Mouse (Mus musculus): ENCODE measurements around the gene Atg10. TPM values are rescaled to one million over a fixed set of nuclear protein-coding genes. Genes with fewer than 3 reads are reported as not detected.
A peak's percentile ranks its signal among the peaks of the same experiment; 100 is the strongest.

The Atg10 gene
- polyA plus RNA-seq, 1 experiment from 2014 or later: 9.1 TPM

DNA sequence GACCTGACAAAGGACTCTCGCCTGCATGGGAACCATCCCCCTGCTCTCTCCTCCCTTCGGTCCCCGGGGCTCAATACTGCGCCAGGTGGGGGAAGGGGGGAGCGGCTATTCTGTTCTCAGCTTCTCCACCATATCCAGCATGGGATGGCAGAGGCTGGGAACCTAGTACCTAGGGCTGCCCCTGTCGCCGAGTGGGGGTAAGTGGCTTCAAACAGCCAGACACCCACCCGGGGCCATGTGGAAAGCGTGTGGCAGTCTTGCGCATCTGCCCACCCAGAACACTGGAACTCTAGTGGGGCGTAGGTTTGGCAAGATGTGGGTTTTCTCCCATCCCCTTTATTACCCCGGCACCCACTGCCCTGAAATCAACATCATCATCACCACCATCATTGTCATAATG, 316.4 kb downstream of the Atg10 start:
- DNase-seq (ENCODE audit: low spot score): no peak
- Histone ChIP-seq H3K9me3 (replicated peaks) (no peaks in the 10 kb centered on the region), H3K27me3 (ENCODE audit: low read depth, poor library complexity, severe bottlenecking) (no peaks in the 10 kb centered on the region), H3K4me1 (no peaks in the 10 kb centered on the region), H3K36me3 (no peaks in the 10 kb centered on the region), H3K4me3 (no peak overlapping the region), H3K27ac (no peak overlapping the region)
- WGBS: 94% methylated on average over 12 of the region's 12 CpGs

DNA sequence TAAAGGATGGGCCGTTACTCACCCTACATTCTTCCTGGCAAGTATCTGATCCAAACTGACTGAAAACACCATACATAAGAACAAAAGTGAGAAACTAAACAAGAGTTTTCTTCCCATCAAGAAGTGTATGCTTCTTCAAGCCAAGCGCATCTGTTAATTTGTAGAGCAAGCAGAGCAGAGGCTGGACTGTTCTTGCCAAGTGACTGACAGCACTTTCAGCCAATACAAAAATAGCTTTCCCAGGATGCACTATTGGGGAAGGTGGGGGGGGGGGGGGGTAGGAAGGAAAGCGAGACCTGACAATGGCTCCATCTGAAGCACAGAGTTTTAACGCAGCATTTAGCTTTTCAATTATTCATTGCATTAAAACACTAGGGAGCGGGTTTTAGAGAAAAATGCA, 318.6 kb downstream of the Atg10 start, which contains the start of gene Atp6ap1l:
Atp6ap1l (minus strand) TSS at position 180 of the 400 bp plus-strand sequence.
- no peak within 1 kb of the TSS for H3K4me3 ChIP-seq
- no peak for DNase-seq (ENCODE audit: low spot score)
- no peaks in the 10 kb centered on the region for H3K9me3 ChIP-seq (replicated peaks)
- no peaks in the 10 kb centered on the region for H3K27me3 ChIP-seq (ENCODE audit: low read depth, poor library complexity, severe bottlenecking)
- H3K4me1 ChIP-seq: no peaks in the 10 kb centered on the region
- no peak within 1 kb of the TSS for H3K27ac ChIP-seq
- 88% methylated on average over 5 of the region's 5 CpGs for WGBS
- no peaks in the 10 kb centered on the region for H3K36me3 ChIP-seq

DNA sequence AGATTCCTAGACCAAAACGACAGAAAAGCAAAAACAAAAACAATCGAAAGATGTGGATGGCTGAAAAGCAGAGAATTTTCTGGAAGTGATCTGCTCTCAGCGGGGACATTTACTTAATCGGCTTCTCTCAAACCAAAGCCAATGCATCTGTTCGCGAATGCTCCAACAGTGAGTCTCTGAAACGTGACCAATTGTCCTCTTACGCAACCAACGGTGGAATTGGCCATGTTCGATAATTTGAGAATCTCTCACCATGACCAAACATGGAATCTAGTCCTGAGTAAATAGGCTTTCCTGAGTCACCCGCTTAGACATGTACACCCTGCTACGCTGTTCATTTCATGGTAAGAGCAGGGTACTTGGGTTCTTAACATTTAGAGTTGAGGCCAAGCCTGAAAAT, 326.9 kb downstream of the Atg10 start:
- no peak for DNase-seq (ENCODE audit: low spot score)
- Histone ChIP-seq H3K27me3 (ENCODE audit: low read depth, poor library complexity, severe bottlenecking) (no peaks in the 10 kb centered on the region), H3K4me3 (no peak overlapping the region), H3K27ac (no peak overlapping the region), H3K36me3 (no peaks in the 10 kb centered on the region), H3K4me1 (0 out of 2 replicates have a peak, but pooled peaks cover 2% of the 10 kb centered on the region), H3K9me3 (replicated peaks) (no peaks in the 10 kb centered on the region)
- 94% methylated on average over 12 of the region's 12 CpGs for WGBS

DNA sequence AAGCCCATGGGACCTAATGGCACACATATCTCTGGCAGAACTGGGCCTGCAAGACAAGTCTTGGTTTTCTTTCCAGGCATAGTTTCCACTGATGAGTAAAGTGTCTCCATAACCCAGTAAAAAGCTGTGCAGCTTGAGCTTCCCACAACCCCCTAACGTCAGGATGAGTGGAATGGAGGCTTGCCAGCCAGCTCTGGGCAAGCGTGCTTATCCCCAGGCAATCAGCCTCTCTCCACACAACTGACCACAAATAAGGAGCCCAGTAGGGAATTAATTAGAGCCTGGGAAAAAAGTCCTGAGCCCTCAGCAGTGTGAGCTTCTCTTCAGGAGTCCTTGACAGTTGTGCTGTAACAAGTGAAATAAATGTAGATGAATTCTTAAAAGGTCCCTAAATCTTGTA, 327.7 kb downstream of the Atg10 start:
- DNase-seq (ENCODE audit: low spot score): no peak
- H3K27ac ChIP-seq: no peak overlapping the region
- H3K9me3 ChIP-seq (replicated peaks): no peaks in the 10 kb centered on the region
- H3K4me1 ChIP-seq: 0 out of 2 replicates have a peak, but pooled peaks cover 2% of the 10 kb centered on the region
- H3K36me3 ChIP-seq: no peaks in the 10 kb centered on the region
- H3K4me3 ChIP-seq: no peak overlapping the region
- WGBS: 57% methylated on average over 2 of the region's 2 CpGs
- no peaks in the 10 kb centered on the region for H3K27me3 ChIP-seq (ENCODE audit: low read depth, poor library complexity, severe bottlenecking)

DNA sequence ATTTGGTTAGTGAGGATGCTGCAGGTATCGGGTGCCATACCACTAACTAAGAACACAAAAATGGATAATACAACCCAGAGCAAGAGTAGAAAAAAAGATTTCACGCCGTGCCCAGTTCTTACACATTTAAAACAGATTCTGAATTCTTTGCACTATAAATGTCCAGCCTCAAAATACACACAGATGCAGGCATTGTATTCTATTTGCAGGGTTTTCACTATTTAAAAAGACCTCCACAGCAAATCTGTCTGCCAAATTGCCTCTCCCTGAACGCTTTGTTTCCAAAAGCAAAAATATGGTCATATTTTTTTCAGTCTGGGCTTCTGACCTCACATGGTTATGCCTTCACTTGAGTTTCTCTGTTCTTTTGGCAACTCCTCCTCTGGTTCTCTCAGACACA, 328.9 kb downstream of the Atg10 start:
- no peak for DNase-seq (ENCODE audit: low spot score)
- no peak overlapping the region for H3K4me3 ChIP-seq
- no peak overlapping the region for H3K27ac ChIP-seq
- 0 out of 2 replicates have a peak, but pooled peaks cover 2% of the 10 kb centered on the region for H3K4me1 ChIP-seq
- H3K9me3 ChIP-seq (replicated peaks): no peaks in the 10 kb centered on the region
- WGBS: 92% methylated on average over 4 of the region's 4 CpGs
- no peaks in the 10 kb centered on the region for H3K27me3 ChIP-seq (ENCODE audit: low read depth, poor library complexity, severe bottlenecking)
- no peaks in the 10 kb centered on the region for H3K36me3 ChIP-seq

DNA sequence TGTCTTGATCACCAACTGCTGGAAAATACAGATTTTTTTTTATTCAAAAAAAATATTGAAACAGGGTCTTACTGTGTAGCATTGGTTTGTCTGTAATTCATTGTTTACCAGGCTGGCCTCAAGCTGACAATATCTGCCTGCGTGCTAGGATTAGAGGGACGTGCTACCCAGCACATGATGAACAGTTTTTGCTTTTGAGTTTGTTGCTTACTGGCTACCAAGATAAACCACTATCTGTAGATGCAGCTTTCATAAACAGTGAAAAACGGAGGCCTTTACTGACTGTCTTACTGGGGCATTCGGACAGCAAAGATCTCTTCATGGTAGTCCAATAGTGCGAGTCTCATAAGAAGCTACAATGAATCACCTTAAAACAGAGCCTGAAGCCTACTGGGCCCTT, 333.7 kb downstream of the Atg10 start:
- 94% methylated on average over 5 of the region's 5 CpGs for WGBS
- H3K27me3 ChIP-seq (ENCODE audit: low read depth, poor library complexity, severe bottlenecking): 0 out of 2 replicates have a peak, but pooled peaks cover 6% of the 10 kb centered on the region
- no peaks in the 10 kb centered on the region for H3K9me3 ChIP-seq (replicated peaks)
- H3K27ac ChIP-seq: no peak overlapping the region
- DNase-seq (ENCODE audit: low spot score): no peak
- no peak overlapping the region for H3K4me3 ChIP-seq
- H3K4me1 ChIP-seq: peaks cover 11% of the 10 kb centered on the region
- no peaks in the 10 kb centered on the region for H3K36me3 ChIP-seq

DNA sequence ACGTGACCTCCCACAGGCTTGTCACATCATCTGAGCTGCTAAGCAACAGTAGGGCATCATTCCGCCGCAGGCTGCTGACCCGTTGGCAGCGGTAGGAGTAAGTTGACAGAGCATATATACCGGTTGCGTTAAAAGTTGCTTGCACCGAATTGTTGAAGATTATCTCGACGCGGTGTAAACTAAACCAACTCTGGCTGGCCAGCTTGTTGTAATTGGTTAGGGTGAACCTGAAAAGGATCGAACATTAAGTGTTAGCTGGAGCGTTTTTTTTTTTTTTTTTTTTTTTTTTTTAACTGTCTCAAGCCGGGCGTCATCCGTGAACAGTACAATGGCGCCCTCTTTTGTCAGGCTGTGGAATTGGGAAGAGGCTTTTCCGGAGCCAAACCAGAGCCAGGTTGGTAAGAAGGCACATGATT, 337.2 kb downstream of the Atg10 start:
- Histone ChIP-seq H3K9me3 (replicated peaks) (no peaks in the 10 kb centered on the region), H3K27me3 (ENCODE audit: low read depth, poor library complexity, severe bottlenecking) (0 out of 2 replicates have a peak, but pooled peaks cover 6% of the 10 kb centered on the region), H3K36me3 (no peaks in the 10 kb centered on the region), H3K4me1 (peaks cover 13% of the 10 kb centered on the region), H3K27ac (peak overlapping the region; percentile 30; the same call in 1 of the 2 replicates), H3K4me3 (peak overlapping the region; percentile 52)
- WGBS: 1% methylated on average over 18 of the region's 18 CpGs
- peak; percentile 80 for DNase-seq (ENCODE audit: low spot score)

DNA sequence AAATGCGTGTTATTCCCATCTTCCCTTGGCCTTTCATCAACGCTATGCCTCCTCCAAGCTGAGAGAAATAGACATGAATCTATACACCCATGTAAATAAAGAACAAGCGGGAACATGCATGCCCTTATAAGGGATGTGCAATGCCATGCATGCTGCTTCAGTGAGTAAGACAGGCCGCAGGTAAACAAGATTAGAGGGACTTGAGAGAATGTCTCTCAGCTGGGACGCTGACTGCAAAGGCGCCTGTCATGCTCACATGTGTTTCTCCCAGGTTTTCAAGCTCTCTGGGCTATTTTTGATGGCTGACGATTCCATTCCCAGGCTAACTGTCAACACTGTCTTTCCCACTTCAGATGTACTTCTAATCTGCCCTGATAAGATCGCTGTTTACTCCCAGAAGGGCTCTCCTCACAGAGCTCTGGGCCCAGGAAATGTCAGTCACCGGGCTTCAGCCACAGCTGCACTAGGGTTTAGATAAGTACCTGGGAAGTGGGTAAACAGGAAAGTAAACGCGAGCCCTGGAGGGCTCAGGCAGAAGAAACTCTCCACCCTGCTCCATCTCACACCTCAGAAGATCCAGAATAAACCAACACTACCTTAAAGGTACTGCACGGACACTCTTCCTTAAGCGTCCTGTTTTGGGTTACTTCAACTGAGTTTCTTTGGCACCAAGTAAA, 337.8 kb downstream of the Atg10 start:
- Histone ChIP-seq H3K27me3 (ENCODE audit: low read depth, poor library complexity, severe bottlenecking) (0 out of 2 replicates have a peak, but pooled peaks cover 6% of the 10 kb centered on the region), H3K4me1 (peaks cover 13% of the 10 kb centered on the region), H3K4me3 (peak overlapping the region; percentile 52), H3K36me3 (no peaks in the 10 kb centered on the region), H3K9me3 (replicated peaks) (no peaks in the 10 kb centered on the region), H3K27ac (peak overlapping the region; percentile 30; the same call in 1 of the 2 replicates)
- DNase-seq (ENCODE audit: low spot score): peak; percentile 34
- 46% methylated on average over 13 of the region's 13 CpGs for WGBS

Other genes with a start within 250 kb of the Atg10 start
- gene Ssbp2, start 236.3 kb upstream of the Atg10 start, polyA plus RNA-seq (2016; fragmentation: Nextera tagmentation; extraction: Ambion mirVana): 136 and 183 TPM in 2 replicates